Mouse (Mus musculus) retina, adult 2 months (tissue): Measurements from ENCODE around the gene Tpcn2.
A peak's percentile ranks its signal among the peaks of the same experiment; 100 is the strongest.

ENCODE experiments used
- DNase-seq: peaks from one replicate; pipeline ENCODE4 v3.0.0-alpha.2; 2012; ENCODE audit warnings: low read depth, low spot score

Tpcn2 gene

GRCm38 (mm10) chr7:145242851-145243712 lies 40.7 kb downstream of the Tpcn2 start:
- peak; percentile 34 for DNase-seq

- no peak for DNase-seq
Observed at GRCm38 (mm10) chr7:145242028-145242427, 41.8 kb downstream of the Tpcn2 start.

GRCm38 (mm10) chr7:145240929-145241328 lies 42.9 kb downstream of the Tpcn2 start:
- DNase-seq: no peak

GRCm38 (mm10) chr7:145239736-145240505 lies 43.9 kb downstream of the Tpcn2 start:
- DNase-seq: no peak

GRCm38 (mm10) chr7:145239145-145239544 lies 44.7 kb downstream of the Tpcn2 start:
- no peak for DNase-seq

GRCm38 (mm10) chr7:145234841-145235790 lies 48.7 kb downstream of the Tpcn2 start:
- DNase-seq: no peak

GRCm38 (mm10) chr7:145231659-145232058 lies 52.2 kb downstream of the Tpcn2 start:
- DNase-seq: no peak

GRCm38 (mm10) chr7:145226641-145227040 lies 57.2 kb downstream of the Tpcn2 start:
- DNase-seq: no peak

GRCm38 (mm10) chr7:145225626-145226025 lies 58.2 kb downstream of the Tpcn2 start:
- no peak for DNase-seq

GRCm38 (mm10) chr7:145221841-145222689 lies 61.7 kb downstream of the Tpcn2 start:
- DNase-seq: no peak

GRCm38 (mm10) chr7:145221346-145221745 lies 62.5 kb downstream of the Tpcn2 start:
- no peak for DNase-seq

GRCm38 (mm10) chr7:145219420-145219831 lies 64.4 kb downstream of the Tpcn2 start:
- DNase-seq: no peak

- DNase-seq: no peak
Observed at GRCm38 (mm10) chr7:145216591-145216990, 67.2 kb downstream of the Tpcn2 start.

GRCm38 (mm10) chr7:145215476-145215875 lies 68.3 kb downstream of the Tpcn2 start:
- DNase-seq: no peak

- no peak for DNase-seq
Observed at GRCm38 (mm10) chr7:145211680-145212659, 71.8 kb downstream of the Tpcn2 start.

- no peak for DNase-seq
Observed at GRCm38 (mm10) chr7:145210477-145211070, 73.2 kb downstream of the Tpcn2 start.

GRCm38 (mm10) chr7:145208006-145208405 lies 75.8 kb downstream of the Tpcn2 start, which contains the start of gene 1810010D01Rik:
Gene 1810010D01Rik, minus strand, starts transcription at chr7:145208119.
- DNase-seq: no peak

- no peak for DNase-seq
Observed at GRCm38 (mm10) chr7:145206801-145207200, 77.0 kb downstream of the Tpcn2 start.

- no peak for DNase-seq
Observed at GRCm38 (mm10) chr7:145206056-145206610, 77.7 kb downstream of the Tpcn2 start.
